Mouse (Mus musculus): ENCODE data around the gene Setd7.
A peak's percentile ranks its signal among the peaks of the same experiment; 100 is the strongest.

DNA sequence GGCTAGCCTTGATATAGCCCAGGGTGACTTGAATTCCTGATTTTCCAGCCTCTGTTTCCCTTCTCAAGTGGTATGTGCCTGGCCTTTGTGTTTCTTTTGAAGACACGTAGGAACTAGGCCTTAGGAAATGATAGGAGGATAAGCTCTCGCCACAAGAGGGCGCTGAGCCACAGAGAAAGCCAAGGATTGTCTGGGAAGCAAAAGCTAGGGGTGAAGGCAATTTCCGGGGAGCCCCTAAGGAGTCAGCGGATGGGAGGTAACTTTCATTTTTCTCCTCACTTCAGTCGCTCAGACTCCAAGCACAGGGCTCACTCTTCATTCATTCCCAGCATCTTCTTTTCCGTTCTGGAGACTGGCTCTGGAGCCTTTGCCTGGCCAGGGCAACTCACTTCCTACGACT, 49.8 kb downstream of the Setd7 start:
- TF ChIP-seq POLR2A (IDR thresholded peaks at IDR 0.05; ENCODE audit: low read depth, low read length) (no peak), CTCF (conservative IDR thresholded peaks at IDR 0.05; ENCODE audit: insufficient read depth, insufficient read length, low read depth, low read length) (peak; percentile 93)

Measured in kidney, adult 2 months (tissue).